Mouse (Mus musculus) cortical plate, adult 2 months (tissue): ENCODE results near the gene Zfp189. TPM values are rescaled to one million over a fixed set of nuclear protein-coding genes. Genes with fewer than 3 reads are reported as not detected.
"Not testable (repeated sequence)": the region's sequence is repeated elsewhere in the genome, so short reads cannot be mapped to it uniquely, and the experiment has no call there.

ENCODE experiments used
- H3K27ac ChIP-seq: fragments of 200-500 bp; 2 replicates; pipeline ENCODE4 v1.5.1; 2012; ENCODE audit warnings: low read length, control low read depth, inconsistent platforms; ENCODE audit not compliant: insufficient read depth
- H3K4me1 ChIP-seq: fragments of 200-500 bp; 2 replicates; pipeline ENCODE4 v1.6.1; 2011; ENCODE audit warnings: low read length; ENCODE audit not compliant: control insufficient read depth, insufficient read depth
- H3K4me3 ChIP-seq: fragments of 200-500 bp; 2 replicates; pipeline ENCODE4 v1.5.1; 2011; ENCODE audit warnings: mild to moderate bottlenecking, low read length, control low read depth; ENCODE audit not compliant: insufficient read depth
- CTCF ChIP-seq: fragments of 200-500 bp; IDR thresholded peaks from 2 replicates; pipeline ENCODE4 v1.5.1; 2011; ENCODE audit warnings: mild to moderate bottlenecking, control low read depth, low read length; ENCODE audit not compliant: insufficient read depth; ENCODE audit errors: extremely low read depth
- POLR2A ChIP-seq: fragments of 200-500 bp; IDR thresholded peaks from 2 replicates; pipeline ENCODE4 v1.6.1; 2011; ENCODE audit warnings: mild to moderate bottlenecking, low read length, control low read depth; ENCODE audit not compliant: insufficient read depth; ENCODE audit errors: extremely low read depth
- polyA plus RNA-seq: library from polyadenylated mRNA; depleted of rRNA; stranded (reverse); fragments of >200 nt; gene quantifications from 2 replicates; pipeline ENCODE4 v1.2.3, GENCODE M21; 2012

Zfp189 gene
- polyA plus RNA-seq, 1 experiment, result 3.3 TPM

DNA sequence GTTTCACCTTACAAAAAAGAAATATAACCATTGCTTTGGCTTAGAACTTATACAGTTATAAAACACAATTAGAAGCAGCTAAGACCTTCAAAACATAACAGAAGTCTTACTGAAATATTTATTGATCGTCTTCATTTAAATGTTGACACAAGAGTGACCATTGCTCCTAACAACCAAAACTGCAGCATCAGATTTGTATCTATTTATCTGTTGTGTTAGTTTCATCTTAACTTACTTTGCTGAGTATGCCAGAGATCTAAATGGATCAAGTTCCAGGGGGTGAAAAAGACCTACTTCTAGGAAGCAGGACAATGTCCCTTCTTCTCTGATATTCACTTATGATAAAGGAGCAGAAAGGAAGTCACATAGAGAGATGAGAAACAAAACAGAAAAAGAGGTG lies 17.4 kb upstream of the Zfp189 start:
- Histone ChIP-seq H3K27ac (no peak overlapping the region), H3K4me1 (no peaks in the 10 kb centered on the region)
- TF ChIP-seq POLR2A (no peak), CTCF (no peak)

DNA sequence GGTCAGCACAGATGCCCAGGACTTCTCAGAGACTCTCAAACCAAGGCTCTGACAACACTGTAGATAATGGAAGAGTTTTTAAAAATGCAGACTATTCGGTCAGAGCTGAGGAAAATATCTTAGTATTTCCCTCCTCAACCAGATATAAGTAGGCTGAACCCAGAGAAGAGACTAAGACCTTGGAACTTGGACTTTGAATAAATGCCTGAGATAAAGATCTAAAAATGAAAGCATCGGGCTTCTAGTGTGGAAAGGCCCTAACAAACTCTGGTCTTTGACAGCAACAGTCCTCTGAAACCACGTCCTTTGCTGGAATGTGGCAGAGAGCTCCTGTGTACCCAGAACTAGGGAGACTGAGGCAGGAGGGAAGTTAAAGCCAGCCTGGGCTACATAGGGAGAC lies 14.6 kb upstream of the Zfp189 start, which contains the start of gene Baat:
Baat (minus strand) TSS at position 172 of the 400 bp plus-strand sequence.
- Histone ChIP-seq H3K4me1 (no peaks in the 10 kb centered on the region), H3K4me3 (no peak within 1 kb of the TSS), H3K27ac (no peak within 1 kb of the TSS; the same call in 1 of the 2 replicates)
- TF ChIP-seq CTCF, result no peak
- TF ChIP-seq POLR2A, result no peak

More for the DNA sequence above, 17.4 kb upstream of the Zfp189 start:
- no peak overlapping the region for H3K4me3 ChIP-seq

DNA sequence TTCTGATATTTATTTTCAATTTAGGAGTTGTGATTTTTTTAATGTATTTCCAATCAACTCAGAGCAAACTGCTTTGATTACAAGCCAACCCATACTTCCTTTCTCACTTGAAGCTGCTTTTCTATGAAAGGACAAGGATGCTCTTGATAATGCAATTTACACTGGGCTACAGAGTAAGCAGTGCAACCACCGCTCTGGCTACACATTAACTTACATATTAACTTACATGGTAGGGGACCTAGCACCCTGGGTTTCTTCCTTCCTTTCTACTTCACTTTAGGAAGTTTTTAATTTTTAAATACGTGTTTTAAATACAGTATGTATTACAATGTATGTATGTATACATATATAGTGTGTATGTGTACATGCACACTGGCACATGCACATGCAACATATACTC lies 11.8 kb upstream of the Zfp189 start:
- Histone ChIP-seq H3K27ac (no peak overlapping the region), H3K4me3 (no peak overlapping the region), H3K4me1 (no peaks in the 10 kb centered on the region)
- TF ChIP-seq POLR2A, result no peak
- TF ChIP-seq CTCF, result no peak

DNA sequence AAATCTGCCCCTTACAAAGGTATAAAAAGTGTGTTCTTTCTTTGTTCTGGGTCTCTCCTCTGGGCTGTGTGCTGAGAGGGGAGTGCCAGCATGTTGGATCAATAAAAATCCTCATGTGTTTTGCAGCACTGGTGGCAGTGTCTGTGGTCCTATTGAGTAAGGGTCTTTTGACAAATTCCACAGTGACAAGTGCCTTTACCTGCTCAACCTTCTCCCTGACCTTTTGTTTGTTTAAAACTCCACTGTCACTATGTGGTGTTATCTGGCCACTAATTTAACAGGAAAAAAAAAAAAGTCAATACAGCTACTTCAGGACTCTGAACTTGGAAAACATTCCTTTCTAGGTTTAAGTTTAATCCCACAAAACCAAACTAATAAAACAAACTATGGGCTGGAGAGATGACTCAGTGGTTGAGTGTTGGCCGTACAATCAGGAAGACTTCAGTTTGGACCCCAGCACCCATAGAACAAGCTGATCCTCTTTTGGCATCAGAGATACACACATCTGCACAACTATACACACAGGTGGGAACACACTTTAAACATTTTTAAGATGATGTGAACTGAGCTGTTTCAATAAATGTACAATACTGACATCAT lies 10.6 kb upstream of the Zfp189 start:
- H3K4me3 ChIP-seq, H3K27ac ChIP-seq, H3K4me1 ChIP-seq: not testable (repeated sequence)

DNA sequence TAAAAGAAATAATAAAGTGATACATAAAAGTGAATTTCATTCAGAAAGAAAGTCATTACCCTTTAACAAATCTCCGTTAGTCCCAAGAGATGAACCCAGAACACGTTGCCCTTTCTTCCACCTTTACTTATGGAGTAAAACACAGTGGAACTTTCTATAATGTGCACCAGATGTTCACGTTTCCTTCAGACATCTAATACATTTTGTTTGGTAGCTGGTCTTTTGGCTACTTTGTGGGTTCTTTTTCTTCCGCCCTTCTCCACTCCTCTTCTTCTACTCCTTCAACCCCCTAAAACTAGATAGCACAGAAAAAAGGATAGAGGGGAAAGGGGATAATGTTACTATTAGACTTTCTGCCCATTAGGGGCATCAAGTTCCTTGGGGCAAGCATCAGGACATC lies 8.3 kb upstream of the Zfp189 start:
- H3K4me1 ChIP-seq, result no peaks in the 10 kb centered on the region
- TF ChIP-seq POLR2A (no peak), CTCF (no peak)
- H3K4me3 ChIP-seq, result no peak overlapping the region
- no peak overlapping the region for H3K27ac ChIP-seq

DNA sequence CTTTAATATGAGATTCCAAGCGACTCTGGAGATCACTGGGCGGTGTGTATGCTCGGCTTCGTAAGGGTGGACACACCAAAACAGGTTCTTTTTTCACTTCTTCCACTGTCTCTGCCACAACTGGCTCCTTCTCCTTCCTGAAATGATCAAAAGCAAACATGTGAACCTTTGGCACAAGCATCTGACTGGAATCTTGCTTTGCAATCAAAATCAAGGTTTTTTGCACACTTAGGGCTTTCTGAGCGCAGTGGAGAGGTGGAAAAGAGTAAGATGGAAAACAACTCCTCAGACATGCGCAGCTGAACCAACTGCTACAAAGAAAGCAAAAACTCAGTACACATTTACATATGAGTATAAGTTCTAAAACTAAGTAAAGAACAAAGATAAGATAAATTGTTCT lies 6.5 kb upstream of the Zfp189 start:
- TF ChIP-seq CTCF (no peak), POLR2A (no peak)
- H3K4me1 ChIP-seq, result no peaks in the 10 kb centered on the region; the same call in 1 of the 2 replicates
- no peak overlapping the region for H3K27ac ChIP-seq

DNA sequence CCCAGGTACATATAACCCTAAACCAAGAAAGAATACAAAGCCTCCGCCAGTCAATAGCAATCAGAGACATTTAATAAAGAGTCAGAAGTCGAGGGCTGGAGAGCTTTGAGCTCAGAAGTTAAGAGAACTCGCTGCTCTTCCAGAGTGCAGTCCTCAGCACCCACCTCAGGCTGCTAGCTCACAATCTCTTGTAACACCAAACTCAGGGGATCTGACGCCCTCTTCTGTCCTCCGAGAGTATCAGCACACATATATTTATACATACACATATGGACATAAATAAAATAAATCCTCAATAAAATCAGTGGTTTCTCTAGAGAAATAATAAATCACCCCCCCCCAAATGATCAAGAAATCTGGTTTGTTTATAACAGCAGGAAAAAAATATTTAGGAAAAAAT lies 1.5 kb upstream of the Zfp189 start:
- Histone ChIP-seq H3K4me3 (no peak overlapping the region; the same call in 1 of the 2 replicates), H3K4me1 (peaks cover 5% of the 10 kb centered on the region; the same call in 1 of the 2 replicates), H3K27ac (no peak overlapping the region)
- TF ChIP-seq CTCF, result no peak
- no peak for TF ChIP-seq POLR2A

More for the DNA sequence above, 6.5 kb upstream of the Zfp189 start:
- no peak overlapping the region for H3K4me3 ChIP-seq

DNA sequence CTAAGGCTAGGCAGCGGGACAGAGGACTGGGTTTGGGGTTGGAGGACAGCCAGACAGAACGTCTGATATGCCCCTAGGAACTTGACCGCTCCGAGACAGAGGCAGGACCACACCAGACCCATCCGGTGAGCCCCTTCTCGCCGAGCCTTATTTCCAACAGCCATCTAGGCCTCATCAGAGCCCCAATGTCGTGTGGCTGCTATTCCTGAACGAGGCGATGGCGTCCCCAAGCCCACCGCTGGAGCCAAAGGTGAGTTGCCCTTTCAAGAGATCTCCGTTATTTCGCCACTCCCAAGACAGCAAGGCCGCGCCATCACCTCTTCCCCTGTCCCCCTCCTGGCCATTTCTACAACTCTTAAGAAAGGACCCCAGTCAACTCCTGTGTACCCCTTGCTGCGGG lies 370 bp downstream of the Zfp189 start:
- TF ChIP-seq POLR2A (no peak), CTCF (no peak)

DNA sequence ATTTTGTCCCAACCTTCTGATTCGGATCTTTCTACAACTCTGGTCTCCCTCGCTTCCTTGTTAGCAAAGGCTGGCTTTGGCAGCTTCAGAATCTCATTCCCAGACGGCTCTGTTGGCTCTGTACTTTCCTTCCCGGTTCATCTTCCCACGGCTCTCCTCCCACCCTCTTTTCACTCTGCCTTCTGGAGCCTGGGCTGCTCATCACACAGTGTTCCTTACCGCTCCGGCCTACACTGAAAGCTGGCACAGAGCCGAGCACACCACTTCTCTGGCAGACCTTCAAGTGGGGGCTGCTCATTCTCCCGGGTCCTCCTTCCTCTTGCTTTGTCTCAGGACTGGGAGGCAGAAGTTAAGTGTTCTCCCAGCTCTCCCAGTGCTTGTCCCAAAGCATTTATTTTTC lies 1.6 kb downstream of the Zfp189 start:
- no peak overlapping the region for H3K27ac ChIP-seq
- peak overlapping the region; percentile 91; the same call in 1 of the 2 replicates for H3K4me3 ChIP-seq
- H3K4me1 ChIP-seq, result peaks cover 5% of the 10 kb centered on the region; the same call in 1 of the 2 replicates
- TF ChIP-seq POLR2A (no peak), CTCF (no peak)

More for the DNA sequence above, 370 bp downstream of the Zfp189 start:
- Histone ChIP-seq H3K4me1 (peaks cover 5% of the 10 kb centered on the region; the same call in 1 of the 2 replicates), H3K27ac (0 out of 2 replicates have a peak overlapping the region, but pooled peaks have one; percentile 10), H3K4me3 (peak overlapping the region; percentile 91)

DNA sequence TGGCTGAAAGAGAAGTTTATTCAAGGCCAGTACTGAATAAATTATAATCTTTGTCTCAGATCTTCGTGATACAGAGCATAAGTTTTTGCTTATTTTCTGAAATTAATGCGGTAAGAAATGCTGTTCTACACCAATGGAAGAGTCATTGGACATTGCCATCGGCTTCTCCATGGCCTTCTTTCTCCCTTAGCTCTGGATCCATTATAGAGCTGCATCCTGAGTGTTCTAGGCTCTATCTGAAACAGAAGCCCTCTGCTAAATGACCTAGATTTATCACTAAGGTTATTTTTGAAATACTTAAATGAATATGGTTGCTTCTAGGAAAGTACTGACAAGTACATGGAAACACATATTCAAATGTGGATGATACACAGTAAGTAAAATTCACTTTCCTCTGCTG lies 14.1 kb downstream of the Zfp189 start:
- no peak for TF ChIP-seq POLR2A
- no peak for TF ChIP-seq CTCF
- no peak overlapping the region for H3K27ac ChIP-seq
- H3K4me3 ChIP-seq, result no peak overlapping the region
- H3K4me1 ChIP-seq, result no peaks in the 10 kb centered on the region
